Mouse (Mus musculus) gastrocnemius, adult 2 months (tissue): Measurements from ENCODE around the gene Mpo. TPM values are rescaled to one million over a fixed set of nuclear protein-coding genes. Genes with fewer than 3 reads are reported as not detected.

Source experiments
- DNase-seq: peaks from one replicate; pipeline ENCODE4 v3.0.0; 2022
- H3K27ac ChIP-seq: fragments of 200-600 bp; 2 replicates; pipeline ENCODE4 v1.8.1; 2022; ENCODE audit warnings: mild to moderate bottlenecking
- H3K4me3 ChIP-seq: fragments of 200-600 bp; 2 replicates; pipeline ENCODE4 v1.8.1; 2022; ENCODE audit warnings: mild to moderate bottlenecking, moderate library complexity
- CTCF ChIP-seq: fragments of 200-600 bp; IDR thresholded peaks from 2 replicates; pipeline ENCODE4 v1.8.1; 2022; ENCODE audit warnings: antibody characterized with exemption, mild to moderate bottlenecking, moderate library complexity
- intact Hi-C: fragments of 180-260 bp; cut with DNase I; formaldehyde crosslinking; loops from one replicate; pipeline ENCODE4 v1.15.1; 2025
- microRNA-seq: library from miRNA; unstranded; fragments of <30 nt; microRNA quantifications from one replicate; pipeline ENCODE4 v1.2.0, GENCODE M21; 2021
- total RNA-seq, 2 experiments: library from RNA; stranded (reverse); gene quantifications; 2 replicates each; pipeline ENCODE4 v1.2.3; 2021

Mpo gene
- total RNA-seq, 2 experiments from 2014 or later = not detected

GRCm38 (mm10) chr11:87846968-87847600 is 53.7 kb downstream of the Mpo start:
- intact Hi-C loops = no loop called here
- no peak for DNase-seq
- H3K27ac ChIP-seq = no peak overlapping the region
- TF ChIP-seq CTCF = no peak
- H3K4me3 ChIP-seq = no peak overlapping the region

- Histone ChIP-seq H3K27ac (no peak overlapping the region), H3K4me3 (no peak overlapping the region)
- DNase-seq = no peak
- TF ChIP-seq CTCF = no peak
- intact Hi-C loops = no loop called here
Observed at GRCm38 (mm10) chr11:87847884-87848283, 54.5 kb downstream of the Mpo start.

- Histone ChIP-seq H3K27ac (peak within 1 kb of the TSS; percentile 82), H3K4me3 (peak within 1 kb of the TSS; percentile 87)
- TF ChIP-seq CTCF = no peak
- DNase-seq = peak; percentile 93
- intact Hi-C loops = loop anchor here (5.0 kb wide), 1 partner anchor 116 kb away; the partner anchor contains the start of gene Supt4a
Observed at GRCm38 (mm10) chr11:87852690-87853596, 59.6 kb downstream of the Mpo start, which contains the start of gene Mks1. TSS of gene Mks1 (plus strand) at chr11:87853215.

- DNase-seq = no peak
- H3K27ac ChIP-seq = peak overlapping the region; percentile 82
- H3K4me3 ChIP-seq = peak overlapping the region; percentile 87
- intact Hi-C loops = loop anchor here (5.0 kb wide), 1 partner anchor 116 kb away; the partner anchor contains the start of gene Supt4a
- TF ChIP-seq CTCF = no peak
Observed at GRCm38 (mm10) chr11:87853597-87853954, 60.2 kb downstream of the Mpo start.

Small RNA genes within 50 kb of the gene (microRNA-seq; reads per million reads assigned to microRNA genes)
- gene Mir142 (not detected), gene Mir142b (not detected)

Other genes with a start within 250 kb of the Mpo start
- gene Gm11492, start 226.9 kb upstream of the Mpo start, total RNA-seq = not detected
- 10 to 100 TPM; 13.0 to 15.2 TPM for gene Sept4, start 224.7 kb upstream of the Mpo start, total RNA-seq
- 10 to 100 TPM; 10.6 to 12.4 TPM for gene Mtmr4, start 201.4 kb upstream of the Mpo start, total RNA-seq
- not detected for gene Hsf5, start 176.4 kb upstream of the Mpo start, total RNA-seq
- gene Rnf43, start 130.9 kb upstream of the Mpo start, total RNA-seq = under 1 TPM; 0.39 to 0.89 TPM
- 10 to 100 TPM; 36.8 TPM for gene Supt4a, start 56.0 kb upstream of the Mpo start, total RNA-seq
- gene Tspoap1, start 33.0 kb upstream of the Mpo start, total RNA-seq = not detected
- not detected for gene Lpo, start 34.7 kb downstream of the Mpo start, total RNA-seq
- gene Mks1, start 59.6 kb downstream of the Mpo start, total RNA-seq = 1 to 10 TPM; 1.5 to 1.9 TPM
- not detected for gene Epx, start 82.0 kb downstream of the Mpo start, total RNA-seq
- not detected for gene Olfr462, start 98.7 kb downstream of the Mpo start, total RNA-seq
- gene Olfr463, start 103.8 kb downstream of the Mpo start, total RNA-seq = not detected
- gene Olfr464, start 127.4 kb downstream of the Mpo start, total RNA-seq = not detected
- gene Dynll2, start 194.0 kb downstream of the Mpo start, total RNA-seq = 100 to 1,000 TPM; 193 to 205 TPM